ENCODE assay signal across 18 mouse cellular contexts in the genomic region with DNA sequence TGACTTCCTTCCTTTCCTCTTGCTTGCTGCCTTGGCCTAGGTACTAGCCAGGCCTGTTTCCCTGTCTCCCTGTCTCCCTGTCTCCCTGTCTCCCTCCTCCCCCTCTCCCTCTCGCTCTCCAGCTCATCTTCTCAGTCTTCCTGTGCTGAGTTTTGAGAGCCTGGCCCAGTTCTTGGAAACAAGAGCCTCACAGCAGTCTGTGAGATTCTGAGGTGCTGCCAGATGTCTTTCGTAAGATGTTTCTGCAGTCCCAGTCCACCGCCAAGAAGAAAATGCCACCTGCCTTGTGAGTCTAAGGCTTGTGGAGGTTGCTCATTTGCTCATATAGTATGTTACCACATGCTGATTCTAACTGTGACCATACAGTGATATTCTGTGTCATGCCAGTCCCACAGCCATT.
DNase-seq lines count a peak whose midpoint lies in the region; ATAC-seq and TF ChIP-seq lines count a peak whose summit lies in the region.
"Had no signal": no experiment of that assay in that cellular context is flagged by ENCODE, and none has a peak within 500 bp of the region (broad histone marks: within the 10 kb centered on the region; RNA-seq: fewer than 3 reads in every experiment).

No protein-coding gene starts in this region.

- no peak overlapping the region for H3K9ac ChIP-seq in kidney, embryonic 15.5 days
- H3K9ac ChIP-seq: forebrain, embryonic 13.5 days; liver, embryonic 13.5 days; midbrain, embryonic 12.5 days; stomach, embryonic 15.5 days had no signal

- no peak for ATAC-seq in kidney, embryonic 15.5 days (replicated peaks; ENCODE audit: low FRiP score)
- ATAC-seq: hindbrain, embryonic 16.5 days had no signal

- no peak overlapping the region for H3K4me2 ChIP-seq in kidney, embryonic 15.5 days
- H3K4me2 ChIP-seq: forebrain, embryonic 13.5 days; liver, embryonic 13.5 days; midbrain, embryonic 12.5 days; stomach, embryonic 15.5 days had no signal

- intact Hi-C loops in left cerebral cortex, adult 2 months (cut with DNase I): no loop called here

- no peaks in the 10 kb centered on the region for H3K36me3 ChIP-seq in kidney, embryonic 15.5 days
- H3K36me3 ChIP-seq: limb, embryonic 10.5 days; liver, embryonic 13.5 days; midbrain, embryonic 12.5 days; stomach, embryonic 15.5 days had no signal

- H3K4me3 ChIP-seq in left cerebral cortex, adult 2 months: no peak overlapping the region
- H3K4me3 ChIP-seq in kidney, embryonic 15.5 days (replicated peaks): no peak overlapping the region
- H3K4me3 ChIP-seq: forebrain, embryonic 13.5 days; limb, embryonic 10.5 days; liver, embryonic 13.5 days; midbrain, embryonic 12.5 days; stomach, embryonic 15.5 days had no signal

- H3K27ac ChIP-seq in left cerebral cortex, adult 2 months: no peak overlapping the region
- H3K27ac ChIP-seq in kidney, embryonic 15.5 days: no peak overlapping the region
- H3K27ac ChIP-seq: forebrain, embryonic 13.5 days; limb, embryonic 10.5 days; liver, embryonic 13.5 days; midbrain, embryonic 12.5 days; stomach, embryonic 15.5 days had no signal

- no peak for TF ChIP-seq CTCF in left cerebral cortex, adult 2 months (IDR thresholded peaks at IDR 0.05)

- H3K9me3 ChIP-seq in kidney, embryonic 15.5 days (replicated peaks): no peaks in the 10 kb centered on the region
- H3K9me3 ChIP-seq: forebrain, embryonic 13.5 days; limb, embryonic 10.5 days; liver, embryonic 13.5 days; midbrain, embryonic 12.5 days; stomach, embryonic 15.5 days had no signal

- 70% methylated on average over 3 of the region's 3 CpGs for WGBS in kidney, embryonic 15.5 days

- H3K27me3 ChIP-seq in kidney, embryonic 15.5 days: no peaks in the 10 kb centered on the region
- H3K27me3 ChIP-seq: forebrain, embryonic 13.5 days; liver, embryonic 13.5 days; midbrain, embryonic 12.5 days; stomach, embryonic 15.5 days had no signal

- peak; percentile 65 for DNase-seq in gastrocnemius, adult 18-20 months (ENCODE audit: low spot score)
- no peak for DNase-seq in gastrocnemius, postnatal 4 days (ENCODE audit: low spot score in 2 of 2)
- DNase-seq in left cerebral cortex, adult 2 months (ENCODE audit: extremely low spot score in 1 of 2, low spot score in 2 of 2): peak; percentile 18 to 22
- no peak for DNase-seq in left cerebral cortex, adult 11 months (ENCODE audit: low spot score)
- peak; percentile 3 for DNase-seq in adipocyte (ENCODE audit: low spot score)
- DNase-seq in gastrocnemius, postnatal 25 days: peak; percentile 56
- DNase-seq in cerebellum, adult 9-11 months: no peak
- DNase-seq: cerebellum, adult 8-10 months; heart, postnatal 10 days; kidney, adult 8-10 months; kidney, postnatal 4 days; liver, embryonic 13.5 days had no signal

- H3K4me1 ChIP-seq in kidney, embryonic 15.5 days: peaks cover 22% of the 10 kb centered on the region
- H3K4me1 ChIP-seq: liver, embryonic 13.5 days; stomach, embryonic 15.5 days had no signal

Comparison
In these comparisons a context has a peak if more than half of its experiments do, and no peak if none do; other contexts are left out.
1. DNase-seq: peak in gastrocnemius, adult 18-20 months (single experiment), left cerebral cortex, adult 2 months (2 of 2), adipocyte (single experiment) and gastrocnemius, postnatal 25 days (single experiment); none in gastrocnemius, postnatal 4 days (0 of 2), left cerebral cortex, adult 11 months (single experiment) and cerebellum, adult 9-11 months (single experiment).